Mouse (Mus musculus): Measurements from ENCODE around the gene Optc.

DNA sequence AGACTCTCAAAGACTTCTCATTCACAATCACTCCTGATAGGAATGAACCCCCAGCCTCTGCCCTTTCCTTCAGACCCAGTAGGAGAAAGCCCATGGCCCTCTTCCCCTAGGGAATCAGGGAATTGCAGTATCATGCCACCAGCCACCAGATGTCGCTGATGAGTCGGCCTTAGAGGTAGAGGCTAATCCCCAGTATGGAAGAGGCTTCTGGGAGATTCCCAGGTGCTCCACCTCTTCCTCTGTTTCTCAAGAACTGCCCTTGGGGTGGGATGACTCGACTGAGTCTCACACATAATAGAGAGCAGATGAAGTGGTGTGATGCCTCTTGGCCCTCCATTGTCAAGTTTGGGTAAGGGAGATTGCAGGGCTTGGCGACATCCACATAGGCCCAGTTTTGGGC is 3.7 kb upstream of the Optc start:
- TF ChIP-seq POU5F1 (IDR thresholded peaks at IDR 0.05; ENCODE audit: borderline replicate concordance, low read length) (no peak), CTCF (conservative IDR thresholded peaks at IDR 0.05; ENCODE audit: low read length) (peak; percentile 99), NANOG (IDR thresholded peaks at IDR 0.05; ENCODE audit: borderline replicate concordance, low read length) (no peak)
